Mouse (Mus musculus) myocyte (in vitro differentiated cells): ENCODE measurements at regions not wholly inside any gene's neighbourhood (a gene's known extent, or its start where the extent isn't known, plus 50 kb on each side); places are given as distances from the start of the nearest gene placed in this dataset.

Experiments
- CEBPB ChIP-seq: IDR thresholded peaks from 2 replicates; pipeline ENCODE4 v1.6.1; 2011; ENCODE audit warnings: mild to moderate bottlenecking, moderate library complexity; ENCODE audit not compliant: poor library complexity, insufficient read depth, severe bottlenecking
- MAX ChIP-seq: IDR thresholded peaks from one replicate; pipeline ENCODE4 v1.6.1; 2011; ENCODE audit warnings: low read depth, mild to moderate bottlenecking, control low read depth
- MYOD1 ChIP-seq, 3 experiments: IDR thresholded peaks; one replicate each; pipeline ENCODE4 v1.6.1; 2011; ENCODE audit warnings: control low read depth in 2 of 3, low read depth in 2 of 3, mild to moderate bottlenecking in 2 of 3, moderate library complexity in 1 of 3; ENCODE audit not compliant: insufficient read length in 2 of 3, control insufficient read depth in 1 of 3
- POLR2A ChIP-seq: IDR thresholded peaks from one replicate; pipeline ENCODE4 v1.6.1; 2011; ENCODE audit warnings: low read depth, mild to moderate bottlenecking, control low read depth, moderate library complexity; ENCODE audit not compliant: insufficient read length

- TF ChIP-seq POLR2A: no peak
- TF ChIP-seq MYOD1 (IDR thresholded peaks at IDR 0.05; ENCODE audit: control insufficient read depth in 1 of 3, insufficient read length in 2 of 3, low read depth in 2 of 3): no peak
- no peak for TF ChIP-seq MAX
- no peak for TF ChIP-seq CEBPB
Observed at GRCm38 (mm10) chr10:104592009-104592603, 398.3 kb downstream of the Gm4340 start.
